Mouse (Mus musculus): ENCODE measurements at regions not wholly inside any gene's neighbourhood (a gene's known extent, or its start where the extent isn't known, plus 50 kb on each side); places are given as distances from the start of the nearest gene placed in this dataset.

DNA sequence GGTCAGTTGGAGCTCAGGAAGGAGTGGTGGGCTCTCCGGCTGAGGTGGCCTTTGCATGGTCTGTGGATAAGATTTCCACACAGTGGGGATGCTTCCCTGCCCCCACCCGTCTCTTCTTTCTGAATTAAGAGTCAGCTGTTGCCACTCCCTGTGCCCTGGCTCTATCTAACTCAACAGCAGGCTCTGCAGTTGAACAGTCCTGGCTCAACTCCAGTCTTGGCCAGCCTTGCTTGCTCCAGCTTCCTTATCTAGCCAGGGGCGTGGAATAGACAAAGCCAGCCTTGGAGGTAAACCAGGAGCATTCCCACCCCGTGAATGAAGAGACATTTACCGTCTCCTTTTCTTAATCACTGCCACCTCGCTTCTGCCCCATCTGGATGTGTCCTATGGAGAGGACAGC lies 89.7 kb downstream of the Mn1 start:
- peak in 1 of 2 experiments; percentile 36 for DNase-seq
- intact Hi-C loops (cut with DNase I), result no loop called here

GRCm38 (mm10) chr5:111507332-111507731 lies 90.2 kb downstream of the Mn1 start:
- no peak for DNase-seq
- intact Hi-C loops (cut with DNase I), result no loop called here

DNA sequence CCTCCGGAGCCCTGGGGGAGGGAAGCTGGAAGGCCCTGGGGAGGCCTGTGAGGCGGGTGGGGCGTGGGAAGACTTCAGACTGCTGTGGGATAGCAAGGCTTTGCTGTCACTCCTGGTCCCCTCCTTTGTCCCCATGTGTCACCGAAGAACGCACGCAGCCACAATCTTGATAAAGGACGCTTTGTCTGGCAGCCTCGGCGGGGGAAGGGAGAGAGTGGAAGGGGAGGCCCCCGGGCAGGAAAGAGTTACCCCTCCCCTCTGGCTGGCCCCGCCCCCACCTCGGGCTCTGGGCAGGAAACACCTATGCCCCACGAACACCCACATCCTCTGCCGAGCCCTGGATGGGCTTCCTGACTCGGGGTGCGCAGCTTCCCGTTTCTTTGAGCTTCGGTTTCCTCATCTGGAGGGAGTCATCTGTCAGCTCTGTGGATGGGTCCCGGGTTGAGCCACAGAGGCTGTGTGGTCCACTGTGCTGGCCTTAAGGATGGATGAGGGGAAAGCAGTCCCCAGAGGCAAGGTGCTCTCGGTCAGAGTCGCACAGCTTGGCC lies 91.9 kb downstream of the Mn1 start:
- intact Hi-C loops (cut with DNase I), result no loop called here
- no peak for DNase-seq

GRCm38 (mm10) chr5:111509575-111510057 lies 92.5 kb downstream of the Mn1 start:
- intact Hi-C loops (cut with DNase I), result loop anchor here (5.0 kb wide), 1 partner anchor 87 kb away; no protein-coding TSS in a partner anchor
- DNase-seq, result no peak

GRCm38 (mm10) chr5:111510183-111510878 lies 93.2 kb downstream of the Mn1 start:
- intact Hi-C loops (cut with DNase I), result loop anchor here (5.0 kb wide), 1 partner anchor 88 kb away; no protein-coding TSS in a partner anchor
- DNase-seq, result no peak

- intact Hi-C loops (cut with DNase I), result loop anchor here (5.0 kb wide), 1 partner anchor 89 kb away; no protein-coding TSS in a partner anchor
- no peak for DNase-seq
Observed at GRCm38 (mm10) chr5:111510879-111511231, 93.7 kb downstream of the Mn1 start.

DNA sequence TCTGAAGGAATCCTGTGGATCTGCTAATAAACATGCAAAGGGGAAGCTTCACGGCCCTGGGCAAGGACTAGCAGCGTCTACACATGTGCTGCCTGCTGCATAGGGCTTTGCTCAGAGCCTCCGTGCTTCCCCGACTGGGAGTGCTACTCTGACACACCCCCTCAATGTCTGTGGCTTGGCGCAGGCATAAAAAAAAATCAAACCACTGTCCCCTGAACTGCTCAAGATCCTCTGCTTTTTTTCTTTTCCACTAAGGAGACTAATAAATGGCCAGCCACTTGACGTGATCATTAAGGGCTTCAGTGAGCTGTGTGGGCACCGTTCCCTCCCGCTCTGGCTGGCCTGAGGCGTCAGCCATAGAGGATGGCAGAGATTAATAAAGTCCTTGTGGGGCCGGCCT lies 94.8 kb downstream of the Mn1 start:
- DNase-seq, result no peak
- intact Hi-C loops (cut with DNase I), result loop anchor here (5.0 kb wide), 1 partner anchor 90 kb away; no protein-coding TSS in a partner anchor

DNA sequence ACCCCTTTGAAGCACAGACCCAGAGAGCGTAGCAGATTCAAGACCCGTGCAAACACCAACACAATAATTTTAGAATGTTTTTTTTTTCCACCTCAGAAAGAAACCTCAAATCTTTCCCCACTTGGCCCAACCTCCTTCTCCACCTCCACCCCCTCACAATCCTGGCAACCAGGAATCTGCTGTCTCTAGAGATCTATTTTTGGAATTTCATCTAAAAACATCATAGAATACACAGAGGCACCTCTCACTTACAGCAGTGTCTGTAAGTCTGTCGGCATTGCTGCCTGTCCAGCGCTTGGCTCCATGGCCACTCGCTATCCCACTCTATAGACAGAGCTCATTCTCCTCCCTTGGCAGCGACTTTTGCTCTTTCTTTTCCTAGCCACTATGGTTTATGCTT lies 96.8 kb downstream of the Mn1 start:
- intact Hi-C loops (cut with DNase I), result loop anchor here (5.0 kb wide), 1 partner anchor 92 kb away; no protein-coding TSS in a partner anchor
- DNase-seq, result no peak

GRCm38 (mm10) chr5:111519059-111519458 lies 101.9 kb downstream of the Mn1 start:
- no peak for DNase-seq
- intact Hi-C loops (cut with DNase I), result no loop called here

- no peak for DNase-seq
- intact Hi-C loops (cut with DNase I), result no loop called here
Observed at GRCm38 (mm10) chr5:111519500-111520041, 102.4 kb downstream of the Mn1 start.

- DNase-seq, result peak in 1 of 2 experiments; percentile 21
- intact Hi-C loops (cut with DNase I), result loop anchor here (2.0 kb wide), 1 partner anchor 103 kb away; no protein-coding TSS in a partner anchor
Observed at GRCm38 (mm10) chr5:111521866-111522265, 104.7 kb downstream of the Mn1 start.

- DNase-seq, result peak; percentile 57 to 76
- intact Hi-C loops (cut with DNase I), result loop anchor here (2.0 kb wide), 1 partner anchor 104 kb away; no protein-coding TSS in a partner anchor
Observed at GRCm38 (mm10) chr5:111522586-111522985, 105.4 kb downstream of the Mn1 start.

DNA sequence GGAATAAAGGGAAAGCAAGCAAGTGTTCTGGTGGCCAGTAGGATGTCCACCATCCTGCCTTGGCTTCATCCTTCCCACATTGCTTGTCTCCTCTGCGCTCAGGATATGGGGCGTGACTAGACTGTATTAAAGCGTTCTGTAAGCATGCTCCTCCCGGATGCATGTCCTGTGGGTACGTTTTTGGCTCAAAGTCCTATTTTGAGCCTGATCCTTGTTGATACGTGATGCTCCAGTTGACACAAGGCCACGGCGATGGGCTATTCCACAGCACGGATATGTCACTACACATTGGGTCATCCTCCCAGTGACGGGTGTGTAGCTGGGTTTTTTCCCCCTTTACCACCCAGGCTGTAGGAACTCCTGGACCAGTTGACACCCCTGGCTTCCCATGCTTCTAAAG lies 110.6 kb downstream of the Mn1 start:
- no peak for DNase-seq
- intact Hi-C loops (cut with DNase I), result no loop called here

DNA sequence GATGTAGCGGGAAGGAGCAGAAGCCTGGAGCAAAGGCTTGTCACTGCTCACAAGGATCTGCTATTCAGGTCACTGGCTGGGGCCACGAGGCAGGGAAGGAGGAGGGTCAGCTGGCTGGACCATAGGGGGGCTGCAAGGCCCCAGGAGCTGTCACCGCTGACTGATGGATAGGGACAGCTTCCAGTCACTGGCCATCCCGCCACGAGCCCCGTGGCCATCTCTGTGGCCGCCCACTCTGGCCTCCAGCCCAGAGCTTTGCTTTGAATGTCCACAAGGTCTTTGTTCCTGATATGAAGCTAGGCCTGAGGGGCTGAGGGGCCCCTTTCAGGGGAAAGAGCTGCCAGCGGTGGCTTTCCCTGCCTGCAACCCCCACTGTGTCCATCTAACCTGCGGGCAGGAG lies 111.9 kb downstream of the Mn1 start:
- no peak for DNase-seq
- intact Hi-C loops (cut with DNase I), result no loop called here

GRCm38 (mm10) chr5:111530628-111531524 lies 113.7 kb downstream of the Mn1 start:
- DNase-seq, result peak; percentile 58 to 65
- intact Hi-C loops (cut with DNase I), result loop anchor here (10.0 kb wide), 1 partner anchor 264 kb away; no protein-coding TSS in a partner anchor

DNA sequence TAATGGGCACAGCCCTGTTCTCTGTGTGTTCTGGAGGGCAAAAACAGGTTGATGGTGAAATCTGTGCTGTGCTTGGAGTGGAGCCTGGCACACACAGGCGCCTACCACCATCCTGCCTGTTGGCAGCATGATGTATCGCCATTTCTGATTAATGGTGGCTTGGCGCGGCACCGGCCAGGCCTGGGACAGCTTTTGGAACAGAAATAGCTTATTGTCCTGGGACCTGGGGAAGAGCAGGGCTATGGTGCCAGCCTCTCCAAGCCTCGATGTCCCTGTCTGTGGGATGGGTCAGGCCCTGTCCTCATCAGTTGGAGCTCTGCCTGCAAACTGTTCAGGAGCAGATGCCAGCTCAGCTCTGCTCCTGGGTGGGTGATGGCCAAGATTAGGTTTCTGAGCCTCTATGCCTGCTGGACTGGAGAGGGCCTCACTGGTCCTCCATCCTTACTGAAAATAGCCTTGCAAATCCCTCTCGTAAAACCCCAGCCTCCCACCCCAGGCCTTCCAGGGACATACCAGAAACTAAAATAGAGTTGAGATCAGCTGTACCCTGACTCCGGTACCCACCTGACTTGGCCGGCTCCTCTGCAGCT lies 115.4 kb downstream of the Mn1 start:
- DNase-seq, result peak; percentile 46 to 53
- intact Hi-C loops (cut with DNase I), result loop anchor here (10.0 kb wide), 1 partner anchor 262 kb away; no protein-coding TSS in a partner anchor

DNA sequence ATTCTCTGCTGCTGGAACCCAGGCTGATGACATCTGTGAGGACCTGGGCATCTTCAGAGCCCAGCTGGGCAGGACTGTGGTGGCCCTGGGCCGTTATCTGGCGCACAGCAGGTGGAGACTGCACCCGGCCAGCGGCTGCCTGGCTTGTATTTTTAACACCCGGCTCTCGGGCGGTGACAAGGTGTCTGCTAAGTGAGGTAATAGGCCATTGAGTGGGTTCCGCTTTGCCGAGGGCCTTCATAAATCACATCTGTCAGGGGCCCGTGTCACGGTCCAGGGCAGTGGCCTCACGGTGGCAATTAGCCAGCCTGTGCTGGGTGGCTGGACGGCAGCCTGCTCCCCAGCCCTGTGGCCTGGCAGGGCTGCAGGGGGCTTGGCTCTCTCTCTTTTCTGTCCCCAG lies 118.8 kb downstream of the Mn1 start:
- intact Hi-C loops (cut with DNase I), result loop anchor here (1.0 to 10.0 kb wide), 3 partner anchors 35 to 259 kb away; no protein-coding TSS in a partner anchor

DNA sequence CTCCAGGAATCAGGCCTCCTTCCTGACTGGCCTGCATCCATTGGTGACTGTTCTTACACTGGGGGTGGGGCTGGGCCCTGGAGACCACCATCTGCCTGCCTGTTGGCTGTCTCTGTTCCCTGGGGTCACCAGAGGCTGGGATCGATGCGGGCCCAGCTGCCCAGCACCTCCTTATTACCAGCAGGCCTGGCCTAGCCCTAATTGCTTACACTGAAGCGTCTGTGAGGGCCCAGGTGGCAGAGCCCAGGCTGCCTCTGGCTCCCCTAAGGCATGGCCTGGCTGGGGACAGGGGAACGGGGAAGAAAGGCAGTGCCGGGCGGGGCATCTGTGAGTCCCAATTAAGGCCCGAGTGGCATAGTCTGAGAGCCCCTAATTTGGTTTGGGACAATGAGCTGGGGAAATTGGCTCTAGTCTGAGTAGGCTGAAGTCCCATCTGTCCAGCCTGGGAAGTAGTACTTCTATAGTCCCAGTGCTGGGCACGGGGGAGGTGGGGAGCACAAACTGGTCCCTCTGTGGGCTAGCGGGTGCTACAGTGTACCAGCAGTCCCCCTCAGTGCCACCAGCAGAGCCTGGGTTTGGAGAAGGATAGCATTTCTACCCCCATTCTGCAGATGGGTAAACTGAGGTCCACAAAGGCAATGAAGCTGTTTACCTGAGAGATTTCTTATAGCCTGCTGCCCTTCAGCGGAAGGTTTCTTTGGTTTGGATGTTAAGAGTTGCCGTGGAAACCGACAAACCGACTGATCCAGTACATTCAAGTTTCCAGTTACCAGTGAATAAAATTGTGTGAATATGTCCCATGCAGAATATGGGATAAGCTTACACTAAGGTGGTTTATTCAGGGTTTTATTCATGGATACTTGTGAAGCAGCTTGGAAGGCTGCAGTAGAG lies 121.6 kb downstream of the Mn1 start:
- intact Hi-C loops (cut with DNase I), result loop anchor here (10.0 kb wide), 1 partner anchor 256 kb away; no protein-coding TSS in a partner anchor

More for the DNA sequence above, 118.8 kb downstream of the Mn1 start:
- DNase-seq, result peak; percentile 49 to 68

DNA sequence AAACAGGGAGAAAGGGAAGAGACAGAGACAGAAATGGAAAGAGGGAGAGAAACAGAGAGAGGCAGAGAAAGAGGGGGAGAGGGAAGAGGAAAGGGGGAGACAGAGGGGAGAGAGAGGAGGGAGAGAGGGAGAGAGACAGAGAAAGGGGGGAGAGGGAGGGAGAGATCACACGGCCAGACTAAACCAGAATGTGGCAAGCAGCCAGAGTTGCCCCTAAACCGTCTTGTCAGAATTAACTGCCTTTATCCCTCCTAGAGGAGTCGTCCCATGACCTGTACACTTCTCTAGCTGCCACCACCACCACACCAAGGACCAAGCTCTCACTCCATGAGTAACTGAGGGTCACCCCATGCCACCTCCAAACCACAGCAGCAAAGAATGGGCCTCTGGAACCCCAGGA lies 123.3 kb downstream of the Mn1 start:
- intact Hi-C loops (cut with DNase I), result no loop called here
- DNase-seq, result no peak

More for the DNA sequence above, 121.6 kb downstream of the Mn1 start:
- DNase-seq, result no peak

All from gastrocnemius, postnatal 36 days (tissue).